Mouse (Mus musculus) gastrocnemius, adult 2 months (tissue): ENCODE results near the gene Scarf2. TPM values are rescaled to one million over a fixed set of nuclear protein-coding genes. Genes with fewer than 3 reads are reported as not detected.

Experiments used
- DNase-seq: peaks from one replicate; pipeline ENCODE4 v3.0.0; 2022
- H3K27ac ChIP-seq: fragments of 200-600 bp; 2 replicates; pipeline ENCODE4 v1.8.1; 2022; ENCODE audit warnings: mild to moderate bottlenecking
- H3K4me3 ChIP-seq: fragments of 200-600 bp; 2 replicates; pipeline ENCODE4 v1.8.1; 2022; ENCODE audit warnings: mild to moderate bottlenecking, moderate library complexity
- CTCF ChIP-seq: fragments of 200-600 bp; IDR thresholded peaks from 2 replicates; pipeline ENCODE4 v1.8.1; 2022; ENCODE audit warnings: antibody characterized with exemption, mild to moderate bottlenecking, moderate library complexity
- intact Hi-C: fragments of 180-260 bp; cut with DNase I; formaldehyde crosslinking; loops from one replicate; pipeline ENCODE4 v1.15.1; 2025
- long read RNA-seq, 2 experiments: library from polyadenylated mRNA; stranded (forward); transcript quantifications; one replicate each; pipeline ENCODE4 v2.0.0; 2021
- total RNA-seq, 2 experiments: library from RNA; stranded (reverse); gene quantifications; 2 replicates each; pipeline ENCODE4 v1.2.3; 2021

The Scarf2 gene
- 1 to 10 TPM; 3.6 to 5.2 TPM for total RNA-seq
- long read RNA-seq, experiment 1, transcript Scarf2-201 (11 exons, 3,308 nt): major isoform, 8 of 16 reads
- long read RNA-seq, experiment 1, partial matches to known transcripts: 0 of 16 reads
- long read RNA-seq, experiment 1, other reads (novel, unspliced or antisense): 8 of 16 reads
- long read RNA-seq, experiment 2, partial matches to known transcripts: 1 of 7 reads
- long read RNA-seq, experiment 2, other reads (novel, unspliced or antisense): 1 of 7 reads

- TF ChIP-seq CTCF: no peak
- intact Hi-C loops: no loop called here
- Histone ChIP-seq H3K27ac (peak within 1 kb of the TSS; percentile 87), H3K4me3 (peak within 1 kb of the TSS; percentile 70)
- DNase-seq: peak; percentile 84
These were observed at the start of gene Scarf2 for GRCm38 (mm10) chr16:17796971-17797811. Scarf2 (plus strand) TSS chr16:17797282.

- no peak for DNase-seq
- H3K4me3 ChIP-seq: no peak overlapping the region
- intact Hi-C loops: no loop called here
- no peak for TF ChIP-seq CTCF
- no peak overlapping the region for H3K27ac ChIP-seq
These were observed 44.1 kb upstream of the Scarf2 start for GRCm38 (mm10) chr16:17753001-17753400.

- Histone ChIP-seq H3K4me3 (no peak overlapping the region), H3K27ac (no peak overlapping the region)
- intact Hi-C loops: no loop called here
- DNase-seq: no peak
- no peak for TF ChIP-seq CTCF
These were observed 43.4 kb upstream of the Scarf2 start for GRCm38 (mm10) chr16:17753686-17754085.

GRCm38 (mm10) chr16:17757756-17758155 lies 39.3 kb upstream of the Scarf2 start:
- no peak for TF ChIP-seq CTCF
- DNase-seq: no peak
- H3K27ac ChIP-seq: no peak overlapping the region
- intact Hi-C loops: no loop called here
- H3K4me3 ChIP-seq: no peak overlapping the region

GRCm38 (mm10) chr16:17758902-17759301 lies 38.2 kb upstream of the Scarf2 start:
- intact Hi-C loops: no loop called here

GRCm38 (mm10) chr16:17759344-17759773 lies 37.7 kb upstream of the Scarf2 start, which contains the start of gene Klhl22:
Klhl22 (plus strand) TSS chr16:17759618.
- no peak for TF ChIP-seq CTCF
- intact Hi-C loops: no loop called here
- H3K4me3 ChIP-seq: peak within 1 kb of the TSS; percentile 74
- peak; percentile 96 for DNase-seq
- peak within 1 kb of the TSS; percentile 84 for H3K27ac ChIP-seq

More at GRCm38 (mm10) chr16:17758902-17759301, 38.2 kb upstream of the Scarf2 start:
- peak overlapping the region; percentile 84 for H3K27ac ChIP-seq
- no peak for TF ChIP-seq CTCF
- no peak for DNase-seq
- peak overlapping the region; percentile 74 for H3K4me3 ChIP-seq

GRCm38 (mm10) chr16:17759813-17760321 lies 37.2 kb upstream of the Scarf2 start:
- peak overlapping the region; percentile 74 for H3K4me3 ChIP-seq
- H3K27ac ChIP-seq: peak overlapping the region; percentile 84
- TF ChIP-seq CTCF: no peak
- intact Hi-C loops: loop anchor here (5.0 kb wide), 1 partner anchor 52 kb away; no protein-coding TSS in a partner anchor
- DNase-seq: peak; percentile 82

- peak; percentile 38 for DNase-seq
- intact Hi-C loops: loop anchor here (5.0 kb wide), 1 partner anchor 52 kb away; no protein-coding TSS in a partner anchor
- Histone ChIP-seq H3K4me3 (peak overlapping the region; percentile 74), H3K27ac (no peak overlapping the region)
- TF ChIP-seq CTCF: peak; percentile 68
These were observed 36.4 kb upstream of the Scarf2 start for GRCm38 (mm10) chr16:17760657-17761056.

- no peak for TF ChIP-seq CTCF
- H3K27ac ChIP-seq: no peak overlapping the region
- no peak for DNase-seq
- no peak overlapping the region for H3K4me3 ChIP-seq
- intact Hi-C loops: loop anchor here (5.0 kb wide), 1 partner anchor 51 kb away; no protein-coding TSS in a partner anchor
These were observed 36.0 kb upstream of the Scarf2 start for GRCm38 (mm10) chr16:17761074-17761473.

GRCm38 (mm10) chr16:17764108-17764511 lies 33.0 kb upstream of the Scarf2 start:
- TF ChIP-seq CTCF: no peak
- intact Hi-C loops: loop anchor here (5.0 kb wide), 1 partner anchor 48 kb away; no protein-coding TSS in a partner anchor
- H3K4me3 ChIP-seq: no peak overlapping the region

GRCm38 (mm10) chr16:17768834-17769233 lies 28.2 kb upstream of the Scarf2 start:
- H3K4me3 ChIP-seq: no peak overlapping the region
- intact Hi-C loops: no loop called here
- no peak for TF ChIP-seq CTCF
- H3K27ac ChIP-seq: peak overlapping the region; percentile 24; the same call in 1 of the 2 replicates
- peak; percentile 48 for DNase-seq

More at GRCm38 (mm10) chr16:17764108-17764511, 33.0 kb upstream of the Scarf2 start:
- no peak overlapping the region for H3K27ac ChIP-seq
- no peak for DNase-seq

GRCm38 (mm10) chr16:17771117-17771865 lies 25.8 kb upstream of the Scarf2 start:
- no peak overlapping the region for H3K4me3 ChIP-seq
- intact Hi-C loops: no loop called here
- peak; percentile 41 for DNase-seq
- H3K27ac ChIP-seq: no peak overlapping the region
- peak; percentile 48 for TF ChIP-seq CTCF
